Mouse (Mus musculus): ENCODE data around the gene Phox2b.

DNA sequence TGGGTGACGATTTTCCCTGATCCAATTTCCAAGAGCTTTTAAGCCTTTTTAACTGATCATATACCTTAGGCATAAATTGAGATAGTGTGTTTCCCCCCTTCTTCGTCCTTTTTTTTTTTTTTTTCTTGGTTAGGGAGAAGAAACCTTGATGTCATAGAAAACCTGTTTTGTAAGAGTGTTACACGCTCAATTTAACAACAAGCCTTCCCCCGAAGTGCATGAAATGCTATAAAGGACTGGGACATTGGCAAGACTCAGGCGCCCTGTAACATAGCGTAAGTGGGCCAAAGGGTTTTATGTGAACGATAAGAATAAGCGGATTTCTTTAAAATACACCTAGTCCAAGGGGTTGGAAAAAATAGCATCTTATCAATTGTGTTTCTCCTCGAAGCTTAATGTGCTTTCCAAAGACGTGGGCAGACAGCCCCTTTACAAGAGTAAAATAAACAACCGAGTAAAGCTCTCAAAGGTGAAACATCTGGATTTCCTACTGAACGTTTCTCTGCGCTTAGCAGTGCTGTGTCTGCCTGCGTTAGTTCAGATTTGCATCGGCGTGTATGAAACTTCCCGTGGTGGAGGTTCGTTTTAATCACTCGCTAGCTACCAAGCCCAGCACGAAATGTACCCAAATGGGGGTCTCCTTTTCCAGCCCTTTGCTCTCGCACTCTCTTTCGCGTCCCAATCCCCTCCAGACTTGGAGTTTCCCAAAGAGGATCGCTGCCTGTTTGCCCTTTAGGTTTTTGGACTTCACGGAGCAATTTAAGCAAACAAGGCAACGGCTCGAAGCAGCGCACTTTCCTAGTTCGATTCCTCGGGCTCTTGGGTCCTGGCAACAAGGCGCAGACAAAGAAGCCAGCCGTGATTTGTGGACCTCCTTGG, 531 bp upstream of the Phox2b start:
- TF ChIP-seq CTCF (conservative IDR thresholded peaks at IDR 0.05; ENCODE audit: low read length) (no peak), NANOG (IDR thresholded peaks at IDR 0.05; ENCODE audit: borderline replicate concordance, low read length) (no peak)

All from E14TG2a.4 (cell line).